Mouse (Mus musculus) lung, postnatal 0 days (tissue): ENCODE results near the gene Eea1.

Source experiments
- CTCF ChIP-seq: IDR thresholded peaks from 2 replicates; pipeline ENCODE4 v1.5.1; 2016; ENCODE audit warnings: antibody characterized with exemption, mild to moderate bottlenecking
- EP300 ChIP-seq: IDR thresholded peaks from 2 replicates; pipeline ENCODE4 v1.6.1; 2016; ENCODE audit warnings: antibody characterized with exemption, mild to moderate bottlenecking, control low read depth

- TF ChIP-seq EP300 (no peak), CTCF (no peak)
Observed at GRCm38 (mm10) chr10:95971942-95972341, 31.5 kb downstream of the Eea1 start.
